Mouse (Mus musculus) bone marrow macrophage, adult 2 months (primary cell): ENCODE results near the gene Polq. TPM values are rescaled to one million over a fixed set of nuclear protein-coding genes. Genes with fewer than 3 reads are reported as not detected.
"Not testable (repeated sequence)": the region's sequence is repeated elsewhere in the genome, so short reads cannot be mapped to it uniquely, and the experiment has no call there.

Experiments used
- H3K27ac ChIP-seq: 2 replicates; pipeline ENCODE4 v1.5.1; 2012; ENCODE audit warnings: low read depth, low read length; ENCODE audit not compliant: insufficient read depth
- H3K4me1 ChIP-seq: 2 replicates; pipeline ENCODE4 v1.6.1; 2012; ENCODE audit warnings: low read length; ENCODE audit not compliant: control insufficient read depth, insufficient read depth
- H3K4me3 ChIP-seq: 2 replicates; pipeline ENCODE4 v1.5.1; 2012; ENCODE audit warnings: mild to moderate bottlenecking, low read length, moderate library complexity; ENCODE audit not compliant: insufficient read depth
- CTCF ChIP-seq: IDR thresholded peaks from 2 replicates; pipeline ENCODE4 v1.5.1; 2012; ENCODE audit warnings: low read depth, mild to moderate bottlenecking, low read length, moderate library complexity
- POLR2A ChIP-seq: IDR thresholded peaks from 2 replicates; pipeline ENCODE4 v1.6.1; 2012; ENCODE audit warnings: mild to moderate bottlenecking, low read depth, low read length, borderline replicate concordance
- polyA plus RNA-seq: library from polyadenylated mRNA; stranded (reverse); fragments of >200 nt; gene quantifications from 2 replicates; pipeline ENCODE4 v1.2.4, GENCODE M21; 2012; ENCODE audit not compliant: missing spikeins, insufficient read depth, insufficient read length

Polq gene
- polyA plus RNA-seq, 1 experiment: 4.9 TPM

- Histone ChIP-seq H3K4me1 (no peaks in the 10 kb centered on the region), H3K27ac (no peak overlapping the region), H3K4me3 (no peak overlapping the region)
- TF ChIP-seq POLR2A (no peak), CTCF (no peak)
Observed at GRCm38 (mm10) chr16:37072354-37072753, 60.8 kb downstream of the Polq start.

- no peak overlapping the region for H3K27ac ChIP-seq
- no peak overlapping the region for H3K4me3 ChIP-seq
- TF ChIP-seq CTCF (no peak), POLR2A (no peak)
- 0 out of 2 replicates have a peak, but pooled peaks cover 2% of the 10 kb centered on the region for H3K4me1 ChIP-seq
Observed at GRCm38 (mm10) chr16:37089648-37090047, 78.1 kb downstream of the Polq start.

DNA sequence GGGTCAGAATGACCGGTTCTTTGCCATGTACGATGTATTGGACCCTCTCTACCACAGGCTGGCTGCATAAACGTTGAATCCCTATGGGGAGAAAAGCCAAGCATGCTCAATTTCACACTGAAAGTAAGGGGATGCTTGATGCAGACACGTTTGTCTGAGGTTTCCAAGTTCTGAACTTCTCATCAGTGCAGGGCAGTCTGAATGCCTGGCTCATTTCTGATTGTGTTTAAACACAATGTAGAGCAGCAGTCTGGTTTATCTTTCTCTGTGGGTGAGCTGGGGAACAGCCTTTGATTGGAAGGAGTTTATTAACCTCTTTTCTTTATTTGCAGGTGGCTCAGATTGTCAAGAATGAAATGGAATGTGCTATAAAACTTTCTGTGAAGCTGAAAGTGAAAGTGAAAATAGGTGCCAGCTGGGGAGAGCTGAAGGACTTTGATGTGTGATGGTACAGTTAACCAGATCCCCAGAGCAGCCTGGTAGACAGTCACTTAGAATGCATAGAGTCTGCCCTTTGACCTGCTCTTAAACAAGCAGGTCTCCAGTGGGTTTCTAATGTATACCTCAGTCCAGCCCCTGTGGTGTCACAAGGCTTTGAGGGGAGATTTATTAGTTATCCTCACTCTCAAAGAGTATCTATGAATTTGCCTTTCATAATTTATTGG lies 82.7 kb downstream of the Polq start:
- H3K27ac ChIP-seq: no peak overlapping the region

DNA sequence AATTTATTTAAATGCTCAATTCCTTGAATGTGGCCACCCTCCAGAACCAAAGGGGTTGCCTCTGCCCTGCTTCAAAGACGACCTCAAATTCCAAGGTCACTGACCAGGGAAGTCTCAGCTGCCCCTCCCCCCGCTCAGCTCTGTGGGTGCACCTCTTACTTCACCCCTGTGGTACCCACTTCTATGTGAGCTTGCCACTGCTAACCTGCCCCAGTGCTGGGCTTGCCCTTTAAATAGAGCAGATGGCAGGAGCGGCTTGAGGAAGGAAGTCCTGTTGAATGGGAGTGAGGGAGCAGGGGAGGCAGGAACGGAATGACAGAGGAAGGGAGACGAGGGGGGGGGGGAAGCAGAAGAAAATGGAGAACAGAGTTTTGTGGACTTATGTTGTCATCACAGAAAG lies 97.2 kb downstream of the Polq start:
- no peak overlapping the region for H3K27ac ChIP-seq
- no peak overlapping the region for H3K4me3 ChIP-seq
- no peak for TF ChIP-seq CTCF
- TF ChIP-seq POLR2A: no peak
- H3K4me1 ChIP-seq: peaks cover 3% of the 10 kb centered on the region; the same call in 1 of the 2 replicates

More for the DNA sequence above, 82.7 kb downstream of the Polq start:
- TF ChIP-seq POLR2A: no peak
- TF ChIP-seq CTCF: no peak
- H3K4me1 ChIP-seq: 0 out of 2 replicates have a peak, but pooled peaks cover 2% of the 10 kb centered on the region
- H3K4me3 ChIP-seq: no peak overlapping the region

- TF ChIP-seq CTCF (peak; percentile 6; the same call in 1 of the 2 replicates), POLR2A (no peak)
- peaks cover 3% of the 10 kb centered on the region; the same call in 1 of the 2 replicates for H3K4me1 ChIP-seq
- no peak overlapping the region for H3K27ac ChIP-seq
- H3K4me3 ChIP-seq: no peak overlapping the region
Observed at GRCm38 (mm10) chr16:37109285-37109684, 97.7 kb downstream of the Polq start.

DNA sequence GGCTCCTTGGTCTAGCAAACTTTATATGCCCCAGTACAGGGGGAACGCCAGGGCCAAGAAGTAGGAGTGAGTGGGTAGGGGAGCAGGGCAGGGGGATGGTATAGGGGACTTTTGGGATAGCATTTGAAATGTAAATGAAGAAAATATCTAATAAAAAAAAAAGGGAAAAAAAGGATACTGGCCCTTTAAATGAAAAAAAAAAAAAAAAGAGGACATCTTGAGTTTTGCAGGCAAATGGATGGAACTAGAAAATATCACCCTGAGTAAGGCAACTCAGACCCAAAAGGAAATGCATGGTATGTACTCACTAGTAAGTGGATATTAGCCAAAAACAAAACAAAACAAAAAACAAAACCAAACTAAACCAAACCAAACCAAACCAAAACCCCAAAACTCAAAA lies 113.6 kb downstream of the Polq start:
- H3K4me3 ChIP-seq, H3K4me1 ChIP-seq, H3K27ac ChIP-seq: not testable (repeated sequence)

Other genes starting within 250 kb of the Polq start
- 12.0 and 15.3 TPM in 2 replicates for gene Slc15a2, start 226.8 kb upstream of the Polq start, polyA plus RNA-seq
- 6.9 and 7.6 TPM in 2 replicates for gene Iqcb1, start 183.4 kb upstream of the Polq start, polyA plus RNA-seq
- gene Eaf2, start 136.8 kb upstream of the Polq start, polyA plus RNA-seq: 1.3 TPM in 1 of 2 replicates, not detected in the other
- gene Golgb1, start 136.6 kb upstream of the Polq start, polyA plus RNA-seq: 40.6 and 41.5 TPM in 2 replicates
- gene Hcls1, start 76.8 kb upstream of the Polq start, polyA plus RNA-seq: 349 and 368 TPM in 2 replicates
- 0.19 TPM in 1 of 2 replicates, not detected in the other for gene Fbxo40, start 21.3 kb upstream of the Polq start, polyA plus RNA-seq